Mouse (Mus musculus) heart, embryonic 16.5 days (tissue): ENCODE data around the gene Fbxw5. TPM values are rescaled to one million over a fixed set of nuclear protein-coding genes. Genes with fewer than 3 reads are reported as not detected.
A peak's percentile ranks its signal among the peaks of the same experiment; 100 is the strongest.

ENCODE experiments used
- ATAC-seq: fragments of 200-750 bp; cut with Nextera tagmentation; replicated peaks from 2 replicates; pipeline ENCODE4 v1.8.0; 2017; ENCODE audit warnings: moderate number of reproducible peaks; ENCODE audit not compliant: insufficient read depth, low FRiP score; ENCODE audit errors: extremely low read depth
- H3K27ac ChIP-seq: fragments of 300-500 bp; sonication (generic); 2 replicates; pipeline ENCODE4 v1.5.1; 2014; ENCODE audit warnings: mild to moderate bottlenecking, low read length, control low read depth, moderate library complexity
- H3K27me3 ChIP-seq: fragments of 300-500 bp; sonication (generic); 2 replicates; pipeline ENCODE4 v1.6.1; 2014; ENCODE audit warnings: low read length, mixed read lengths; ENCODE audit not compliant: control insufficient read depth, insufficient read depth
- H3K36me3 ChIP-seq: fragments of 300-500 bp; sonication (generic); 2 replicates; pipeline ENCODE4 v1.6.1; 2014; ENCODE audit not compliant: control insufficient read depth, insufficient read depth
- H3K4me1 ChIP-seq: fragments of 300-500 bp; sonication (generic); 2 replicates; pipeline ENCODE4 v1.6.1; 2014; ENCODE audit warnings: low read length, mixed read lengths; ENCODE audit not compliant: control insufficient read depth, insufficient read depth
- H3K4me2 ChIP-seq: fragments of 300-500 bp; sonication (generic); 2 replicates; pipeline ENCODE4 v1.6.1; 2014; ENCODE audit warnings: low read depth, mild to moderate bottlenecking, control low read depth, low read length
- H3K4me3 ChIP-seq: fragments of 300-500 bp; sonication (generic); 2 replicates; pipeline ENCODE4 v1.5.1; 2014; ENCODE audit warnings: mild to moderate bottlenecking, control low read depth, low read length
- H3K9ac ChIP-seq: fragments of 300-500 bp; sonication (generic); 2 replicates; pipeline ENCODE4 v1.6.1; 2014; ENCODE audit warnings: low read length, control low read depth
- H3K9me3 ChIP-seq: fragments of 300-500 bp; sonication (generic); replicated peaks from 2 replicates; pipeline ENCODE4 v1.6.1; 2016; ENCODE audit warnings: low read length; ENCODE audit not compliant: control insufficient read depth
- WGBS: fragments of 180-500 bp; shearing (Covaris S2); extraction: QIAGEN DNeasy Blood & Tissue Kit; methylation state at CpG from one replicate; pipeline ENCODE4 v1.1.7; 2014; 5-methylcytosine and 5-hydroxymethylcytosine counted together
- polyA plus RNA-seq: library from polyadenylated mRNA; unstranded; fragments of >200 nt; fragmentation: Nextera tagmentation; extraction: Ambion mirVana; gene quantifications from 2 replicates; pipeline ENCODE4 v1.2.1, GENCODE M21; 2015

Gene Fbxw5
- polyA plus RNA-seq, 1 experiment from 2014 or later: 97.8 TPM

GRCm38 (mm10) chr2:25488671-25489068 is 11.9 kb upstream of the Fbxw5 start:
- H3K4me2 ChIP-seq: no peak overlapping the region
- 61% methylated on average over 7 of the region's 7 CpGs for WGBS
- H3K27me3 ChIP-seq: peaks cover 2% of the 10 kb centered on the region; the same call in 1 of the 2 replicates
- ATAC-seq: no peak
- no peak overlapping the region for H3K9ac ChIP-seq
- no peak overlapping the region for H3K4me3 ChIP-seq
- no peaks in the 10 kb centered on the region for H3K4me1 ChIP-seq
- no peaks in the 10 kb centered on the region for H3K36me3 ChIP-seq
- no peaks in the 10 kb centered on the region for H3K9me3 ChIP-seq
- no peak overlapping the region for H3K27ac ChIP-seq

DNA sequence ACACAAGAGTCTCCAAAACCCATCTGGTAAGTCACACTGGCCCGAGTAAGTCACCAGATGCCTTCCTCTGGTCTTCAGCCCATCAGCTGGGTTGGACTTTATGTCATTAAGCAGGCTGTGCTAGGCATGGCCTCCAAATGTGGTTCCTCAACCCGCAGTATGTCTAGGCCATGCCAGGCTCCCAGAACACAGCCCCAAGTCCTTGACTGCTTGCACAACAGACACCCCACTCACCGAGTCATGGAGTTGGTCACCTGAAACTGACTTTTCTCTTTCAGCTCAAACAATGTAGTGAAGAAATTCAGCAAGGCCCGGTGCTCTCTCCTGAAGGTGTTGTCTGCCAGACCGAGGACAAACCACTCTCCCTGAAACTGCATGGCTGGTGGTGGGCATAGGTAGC is 7.6 kb upstream of the Fbxw5 start:
- Histone ChIP-seq H3K9ac (no peak overlapping the region), H3K4me3 (no peak overlapping the region), H3K27ac (no peak overlapping the region), H3K4me2 (no peak overlapping the region), H3K27me3 (peaks cover 2% of the 10 kb centered on the region; the same call in 1 of the 2 replicates), H3K36me3 (no peaks in the 10 kb centered on the region), H3K9me3 (no peaks in the 10 kb centered on the region), H3K4me1 (no peaks in the 10 kb centered on the region)
- 70% methylated on average over 5 of the region's 5 CpGs for WGBS
- no peak for ATAC-seq

- Histone ChIP-seq H3K9ac (no peak within 1 kb of the TSS), H3K36me3 (no peaks in the 10 kb centered on the region), H3K27ac (no peak within 1 kb of the TSS), H3K9me3 (no peaks in the 10 kb centered on the region), H3K27me3 (no peaks in the 10 kb centered on the region), H3K4me3 (no peak within 1 kb of the TSS), H3K4me1 (no peaks in the 10 kb centered on the region), H3K4me2 (no peak within 1 kb of the TSS)
- no peak for ATAC-seq
- WGBS: 80% methylated on average over 5 of the region's 5 CpGs
These were observed 7.0 kb upstream of the Fbxw5 start, which contains the start of gene Lcn12 for GRCm38 (mm10) chr2:25493476-25493961. Gene Lcn12, minus strand, starts transcription at chr2:25493911.

DNA sequence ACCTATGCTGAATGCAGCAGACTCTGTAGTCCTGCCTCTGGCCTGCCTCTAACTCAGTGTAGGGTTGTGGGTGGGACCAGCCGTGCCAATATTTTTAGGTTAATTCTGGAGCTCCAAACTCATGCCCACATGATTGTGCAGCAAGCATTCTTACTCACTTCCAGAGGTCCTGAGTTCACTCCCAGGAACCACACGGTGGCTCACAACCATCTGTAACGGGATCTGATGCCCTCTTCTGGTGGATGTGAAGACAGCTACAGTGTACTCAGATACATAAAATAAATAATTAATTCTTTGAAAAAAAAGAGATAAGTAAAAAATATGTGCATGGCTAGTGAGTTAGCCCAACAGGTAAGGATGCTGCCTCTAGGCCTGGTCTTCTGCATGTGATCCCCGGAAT is 4.1 kb upstream of the Fbxw5 start:
- no peaks in the 10 kb centered on the region for H3K9me3 ChIP-seq
- H3K27me3 ChIP-seq: no peaks in the 10 kb centered on the region
- peaks cover 4% of the 10 kb centered on the region for H3K4me1 ChIP-seq
- no peak overlapping the region for H3K27ac ChIP-seq
- 42% methylated on average over 4 of the region's 4 CpGs for WGBS
- H3K9ac ChIP-seq: no peak overlapping the region
- no peak overlapping the region for H3K4me3 ChIP-seq
- H3K36me3 ChIP-seq: no peaks in the 10 kb centered on the region
- H3K4me2 ChIP-seq: no peak overlapping the region
- no peak for ATAC-seq

- Histone ChIP-seq H3K36me3 (peaks cover 4% of the 10 kb centered on the region), H3K27ac (no peak overlapping the region), H3K9ac (0 out of 2 replicates have a peak overlapping the region, but pooled peaks have one; percentile 30), H3K4me2 (no peak overlapping the region), H3K9me3 (no peaks in the 10 kb centered on the region), H3K4me3 (no peak overlapping the region), H3K4me1 (peaks cover 10% of the 10 kb centered on the region), H3K27me3 (no peaks in the 10 kb centered on the region)
- no peak for ATAC-seq
- 43% methylated on average over 6 of the region's 6 CpGs for WGBS
These were observed 2.5 kb upstream of the Fbxw5 start for GRCm38 (mm10) chr2:25497846-25498575.

- H3K36me3 ChIP-seq: peaks cover 11% of the 10 kb centered on the region
- no peaks in the 10 kb centered on the region for H3K9me3 ChIP-seq
- H3K4me2 ChIP-seq: no peak overlapping the region
- H3K4me1 ChIP-seq: peaks cover 10% of the 10 kb centered on the region
- H3K9ac ChIP-seq: no peak overlapping the region
- 65% methylated on average over 15 of the region's 15 CpGs for WGBS
- H3K4me3 ChIP-seq: no peak overlapping the region
- H3K27ac ChIP-seq: no peak overlapping the region
- H3K27me3 ChIP-seq: no peaks in the 10 kb centered on the region
- ATAC-seq: no peak
These were observed 1.7 kb upstream of the Fbxw5 start for GRCm38 (mm10) chr2:25498622-25499478.

DNA sequence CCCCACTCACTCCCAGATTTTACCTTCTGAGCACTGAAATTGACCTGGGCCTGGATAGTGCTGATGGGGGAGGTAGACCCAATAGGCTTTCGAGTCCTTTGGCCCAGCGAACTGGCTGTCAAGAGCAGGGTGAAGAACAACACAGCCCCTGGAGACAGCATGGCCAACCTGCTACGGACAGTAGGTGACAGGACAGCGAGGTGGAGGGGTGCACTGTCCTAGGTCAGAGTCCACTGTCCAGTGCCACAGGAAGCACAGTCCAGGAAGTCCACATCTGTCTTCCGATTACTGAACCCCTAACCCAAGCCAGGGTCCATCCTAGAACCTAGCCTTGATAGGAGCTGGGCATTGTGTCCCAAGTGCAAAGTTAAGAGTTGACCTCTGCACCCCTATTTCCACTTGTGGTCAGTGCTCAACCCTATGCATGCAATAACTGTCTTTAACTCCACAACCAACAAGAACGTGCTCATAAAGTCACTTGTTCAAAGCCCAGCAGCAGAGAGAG is 427 bp upstream of the Fbxw5 start:
- WGBS: 68% methylated on average over 6 of the region's 6 CpGs
- Histone ChIP-seq H3K27ac (peak overlapping the region; percentile 47; the same call in 1 of the 2 replicates), H3K9me3 (no peaks in the 10 kb centered on the region), H3K27me3 (no peaks in the 10 kb centered on the region), H3K9ac (peak overlapping the region; percentile 73), H3K4me2 (peak overlapping the region; percentile 67), H3K4me3 (peak overlapping the region; percentile 96), H3K4me1 (peaks cover 10% of the 10 kb centered on the region), H3K36me3 (peaks cover 21% of the 10 kb centered on the region)
- ATAC-seq: no peak

DNA sequence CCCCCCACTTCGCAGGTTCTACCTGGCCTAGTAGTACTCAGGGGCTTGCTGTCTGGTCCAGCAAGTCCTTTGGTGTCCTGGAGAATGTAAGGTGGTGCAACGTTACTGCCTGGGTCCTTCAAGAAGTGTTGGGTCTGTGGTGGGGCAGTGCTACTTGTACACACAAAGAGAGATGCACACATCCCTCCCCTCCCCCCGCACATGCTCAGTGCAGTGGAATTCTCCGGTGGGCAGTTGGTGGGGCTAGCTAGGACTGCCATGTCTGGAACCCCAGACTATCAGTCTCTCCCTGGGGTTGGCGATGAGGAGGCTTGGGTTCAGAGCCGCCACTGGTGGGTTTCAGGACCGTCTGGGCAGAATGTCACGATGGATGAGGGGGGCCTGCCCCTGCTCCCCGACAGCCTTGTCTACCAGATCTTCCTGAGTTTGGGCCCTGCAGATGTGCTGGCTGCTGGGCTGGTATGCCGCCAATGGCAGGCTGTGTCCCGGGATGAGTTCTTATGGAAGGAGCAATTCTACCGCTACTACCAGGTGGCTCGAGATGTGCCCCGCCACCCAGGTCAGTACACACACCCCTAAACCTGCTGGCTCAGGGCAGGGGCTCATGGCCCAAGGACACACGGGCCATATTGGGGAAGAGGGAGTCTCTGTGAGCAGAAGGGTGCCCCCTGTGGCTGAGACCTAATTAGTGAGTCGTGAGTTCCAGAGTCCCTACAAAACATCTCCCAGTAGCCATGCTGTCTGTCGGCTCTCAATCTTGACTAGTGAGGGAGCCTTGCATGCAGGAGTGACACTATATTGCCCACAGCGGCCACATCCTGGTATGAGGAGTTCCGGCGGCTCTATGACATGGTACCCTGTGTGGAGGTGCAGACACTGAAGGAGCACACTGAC is 1.3 kb downstream of the Fbxw5 start, which contains the start of gene C8g:
TSS of gene C8g (minus strand) at position 127 of the 894 bp plus-strand sequence.
- Histone ChIP-seq H3K9ac (peak within 1 kb of the TSS; percentile 98), H3K27me3 (no peaks in the 10 kb centered on the region), H3K36me3 (peaks cover 21% of the 10 kb centered on the region), H3K4me3 (peak within 1 kb of the TSS; percentile 96), H3K4me2 (peak within 1 kb of the TSS; percentile 99), H3K9me3 (no peaks in the 10 kb centered on the region), H3K4me1 (peaks cover 10% of the 10 kb centered on the region), H3K27ac (peak within 1 kb of the TSS; percentile 64)
- ATAC-seq: no peak
- 74% methylated on average over 20 of the region's 20 CpGs for WGBS
